Mouse (Mus musculus) cerebellum, adult 2 months (tissue): Measurements from ENCODE around the gene Camkv. TPM values are rescaled to one million over a fixed set of nuclear protein-coding genes. Genes with fewer than 3 reads are reported as not detected.
A peak's percentile ranks its signal among the peaks of the same experiment; 100 is the strongest.

Experiments used
- DNase-seq, 2 experiments: peaks; one replicate each; pipeline ENCODE4 v3.0.0; 2021
- H3K27ac ChIP-seq: fragments of 200-500 bp; 2 replicates; pipeline ENCODE4 v1.5.1; 2012; ENCODE audit warnings: low read length, control low read depth, inconsistent platforms; ENCODE audit not compliant: insufficient read depth
- H3K27me3 ChIP-seq: fragments of 200-500 bp; 2 replicates; pipeline ENCODE4 v1.6.1; 2012; ENCODE audit warnings: inconsistent platforms, mild to moderate bottlenecking, low read length, moderate library complexity; ENCODE audit not compliant: control insufficient read depth, insufficient read depth
- H3K4me1 ChIP-seq: fragments of 200-500 bp; 2 replicates; pipeline ENCODE4 v1.6.1; 2011; ENCODE audit warnings: low read length; ENCODE audit not compliant: control insufficient read depth, insufficient read depth
- H3K4me3 ChIP-seq: fragments of 200-500 bp; replicated peaks from 2 replicates; pipeline ENCODE3; 2011; ENCODE audit warnings: mild to moderate bottlenecking, low read depth, low read length, control low read depth; ENCODE audit not compliant: insufficient read depth
- CTCF ChIP-seq: fragments of 200-500 bp; IDR thresholded peaks from 2 replicates; pipeline ENCODE4 v1.5.1; 2011; ENCODE audit warnings: low read depth, mild to moderate bottlenecking, control low read depth, low read length, moderate library complexity, borderline replicate concordance; ENCODE audit not compliant: insufficient read depth
- POLR2A ChIP-seq: fragments of 200-500 bp; IDR thresholded peaks from 2 replicates; pipeline ENCODE4 v1.6.1; 2011; ENCODE audit warnings: low read length, control low read depth, borderline replicate concordance; ENCODE audit not compliant: insufficient read depth
- WGBS: fragments of 180-500 bp; shearing (Covaris S2); methylation state at CpG from one replicate; pipeline ENCODE4 v1.1.7; 2018; 5-methylcytosine and 5-hydroxymethylcytosine counted together
- polyA plus RNA-seq: library from polyadenylated mRNA; depleted of rRNA; stranded (reverse); fragments of >200 nt; gene quantifications from 2 replicates; pipeline ENCODE4 v1.2.3, GENCODE M21; 2012

Gene Camkv
- polyA plus RNA-seq, 1 experiment, result 25.1 TPM

DNA sequence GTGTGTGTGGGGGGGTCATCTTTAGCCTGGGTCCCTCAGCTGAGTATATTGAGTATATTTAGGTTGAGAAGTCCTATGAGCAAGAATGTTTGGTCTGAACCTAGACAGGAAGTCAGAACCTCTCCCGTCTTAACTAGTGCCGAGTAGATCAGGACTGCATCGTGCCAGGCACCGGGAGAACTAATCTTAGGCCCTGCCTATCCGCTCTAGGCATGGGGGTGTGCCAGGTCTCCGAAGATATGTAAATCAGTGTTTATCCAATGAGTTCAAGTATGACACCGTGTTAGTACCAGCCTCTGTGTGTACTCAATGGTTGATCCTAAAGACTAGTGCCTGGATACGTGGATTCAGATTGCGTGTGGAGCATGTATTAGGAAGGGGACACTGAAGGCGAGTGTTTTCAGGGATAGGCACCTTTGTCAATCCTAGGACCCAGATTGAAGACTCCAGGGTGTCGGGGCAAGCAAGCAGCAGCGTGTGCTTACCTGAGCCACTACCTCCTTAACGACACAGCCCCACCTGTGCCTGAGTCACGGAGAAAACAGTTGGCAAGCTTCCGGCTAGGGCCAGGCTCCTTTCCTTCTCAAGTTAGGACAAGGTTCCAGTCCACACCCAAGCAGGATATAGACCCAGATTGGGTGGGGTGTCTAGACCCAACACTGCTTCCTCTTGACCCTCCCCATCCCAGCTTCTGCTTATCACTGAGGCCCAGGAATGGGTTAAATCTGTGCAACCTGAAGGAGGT lies 25.3 kb upstream of the Camkv start:
- H3K27ac ChIP-seq, result no peak overlapping the region
- DNase-seq, result no peak
- no peak for TF ChIP-seq CTCF
- H3K27me3 ChIP-seq, result no peaks in the 10 kb centered on the region
- no peaks in the 10 kb centered on the region for H3K4me1 ChIP-seq
- 92% methylated on average over 15 of the region's 15 CpGs for WGBS
- H3K4me3 ChIP-seq, result no peak overlapping the region

DNA sequence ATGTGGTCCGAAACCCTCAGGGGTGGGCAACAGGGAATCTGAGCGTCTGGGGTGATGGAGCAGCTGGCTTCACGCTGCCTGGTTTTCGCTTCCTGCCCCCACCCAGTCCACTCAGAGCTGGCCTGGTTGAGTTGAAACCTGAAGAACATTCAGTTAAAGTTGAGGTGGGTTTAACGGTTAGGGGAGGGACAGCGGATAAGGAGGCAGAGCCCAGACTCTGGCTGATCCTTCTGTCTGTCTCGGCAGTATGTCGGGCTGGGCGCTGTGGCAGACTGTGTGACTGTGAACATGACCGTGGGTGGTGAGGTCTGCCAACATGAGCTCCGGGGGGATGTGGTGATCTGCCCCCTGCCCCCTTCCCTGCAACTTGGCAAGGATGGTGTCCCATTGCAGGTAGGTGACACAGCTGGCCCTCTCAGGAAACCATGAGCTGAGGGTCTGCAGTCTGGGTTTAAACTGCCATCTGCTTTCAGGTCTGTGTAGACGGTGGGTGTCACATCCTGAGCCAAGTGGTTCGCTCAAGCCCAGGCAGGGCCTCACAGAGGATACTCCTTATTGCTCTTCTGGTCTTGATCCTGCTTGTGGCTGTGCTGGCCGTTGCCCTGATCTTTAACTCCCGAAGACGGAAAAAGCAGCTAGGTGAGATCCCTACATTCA lies 20.6 kb upstream of the Camkv start:
- Histone ChIP-seq H3K4me3 (no peak overlapping the region), H3K4me1 (no peaks in the 10 kb centered on the region), H3K27ac (no peak overlapping the region), H3K27me3 (no peaks in the 10 kb centered on the region)
- TF ChIP-seq CTCF (no peak), POLR2A (no peak)
- no peak for DNase-seq
- 26% methylated on average over 16 of the region's 16 CpGs for WGBS

DNA sequence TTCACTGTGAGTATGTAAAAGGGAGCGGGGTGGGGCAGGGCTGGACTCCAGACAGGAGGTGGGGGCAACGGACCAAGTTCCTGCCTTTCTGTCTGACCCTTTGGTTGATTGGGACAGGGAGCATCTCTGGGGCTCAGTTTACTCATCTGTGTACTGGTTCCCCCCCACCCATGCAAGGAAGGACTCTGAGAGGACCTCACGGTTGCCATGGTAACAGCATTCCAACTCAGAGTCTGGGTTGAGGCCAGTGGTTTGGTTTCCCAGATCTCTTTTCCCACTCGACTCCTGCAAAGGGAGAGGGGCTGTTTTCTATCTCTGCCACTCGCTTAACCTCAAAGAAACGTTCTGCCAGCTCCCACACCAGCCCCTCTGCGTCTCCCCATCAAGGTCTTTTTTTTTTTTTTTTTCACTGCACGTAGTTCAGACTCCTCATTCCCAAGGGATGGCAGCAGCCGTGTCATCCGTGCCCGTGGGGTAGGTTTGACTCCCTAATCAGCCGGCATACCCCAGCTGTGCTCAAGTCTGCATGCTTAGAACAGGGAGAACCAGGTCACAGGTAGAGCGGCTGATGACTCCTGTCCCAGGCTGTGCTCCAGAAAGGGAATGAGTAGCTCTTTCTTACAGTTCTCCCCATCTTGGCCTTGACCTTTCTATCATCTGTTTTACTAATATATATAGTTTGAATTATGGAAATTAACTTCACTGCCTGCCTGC lies 17.4 kb upstream of the Camkv start:
- Histone ChIP-seq H3K4me1 (no peaks in the 10 kb centered on the region), H3K4me3 (no peak overlapping the region), H3K27ac (no peak overlapping the region), H3K27me3 (no peaks in the 10 kb centered on the region)
- no peak for TF ChIP-seq CTCF
- no peak for TF ChIP-seq POLR2A
- 19% methylated on average over 13 of the region's 13 CpGs for WGBS
- no peak for DNase-seq

DNA sequence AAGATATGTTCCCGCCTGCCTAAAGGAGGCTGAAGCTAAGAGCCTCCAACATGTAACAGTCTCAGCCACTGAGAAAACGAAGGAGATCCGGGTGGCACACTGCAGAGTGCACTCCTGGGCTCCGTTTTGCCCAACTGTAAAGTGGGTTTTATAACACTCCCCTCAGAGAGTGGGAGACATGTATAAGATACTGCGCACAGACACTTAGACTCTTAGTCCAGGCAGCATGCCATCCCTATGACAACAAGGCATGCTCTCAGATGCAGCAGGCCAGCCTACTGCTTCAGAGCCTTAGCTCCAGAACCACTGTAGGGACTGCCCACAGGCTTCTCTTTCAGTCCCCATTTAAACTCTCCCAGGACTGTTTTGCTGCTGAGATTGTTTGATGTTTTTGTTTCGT lies 16.6 kb upstream of the Camkv start:
- no peaks in the 10 kb centered on the region for H3K4me1 ChIP-seq
- no peak for DNase-seq
- TF ChIP-seq POLR2A (no peak), CTCF (no peak)
- H3K27me3 ChIP-seq, result no peaks in the 10 kb centered on the region
- H3K4me3 ChIP-seq, result no peak overlapping the region
- 79% methylated on average over 6 of the region's 6 CpGs for WGBS
- H3K27ac ChIP-seq, result no peak overlapping the region

DNA sequence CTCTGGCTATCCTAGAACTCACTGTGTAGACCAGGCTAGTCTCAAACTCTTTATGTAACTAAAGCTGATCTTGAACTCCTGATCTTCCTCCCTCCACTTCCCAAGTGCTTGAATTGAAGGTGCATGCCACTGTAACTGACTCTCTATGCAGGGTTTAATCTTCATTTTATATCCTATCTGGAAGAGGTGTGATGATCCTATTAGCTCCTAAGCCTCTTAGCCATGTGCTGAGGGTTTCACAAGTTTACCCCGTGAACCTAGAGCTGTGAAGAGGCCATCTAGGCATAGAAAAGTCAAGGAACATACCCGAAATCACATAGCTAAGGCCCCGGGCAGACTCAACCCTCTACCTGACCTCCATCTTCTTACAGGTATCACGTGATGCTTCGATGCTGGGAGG lies 16.0 kb upstream of the Camkv start:
- TF ChIP-seq CTCF (no peak), POLR2A (no peak)
- no peak overlapping the region for H3K27ac ChIP-seq
- no peaks in the 10 kb centered on the region for H3K4me1 ChIP-seq
- H3K27me3 ChIP-seq, result no peaks in the 10 kb centered on the region
- DNase-seq, result no peak
- no peak overlapping the region for H3K4me3 ChIP-seq
- WGBS, result 87% methylated on average over 5 of the region's 5 CpGs

DNA sequence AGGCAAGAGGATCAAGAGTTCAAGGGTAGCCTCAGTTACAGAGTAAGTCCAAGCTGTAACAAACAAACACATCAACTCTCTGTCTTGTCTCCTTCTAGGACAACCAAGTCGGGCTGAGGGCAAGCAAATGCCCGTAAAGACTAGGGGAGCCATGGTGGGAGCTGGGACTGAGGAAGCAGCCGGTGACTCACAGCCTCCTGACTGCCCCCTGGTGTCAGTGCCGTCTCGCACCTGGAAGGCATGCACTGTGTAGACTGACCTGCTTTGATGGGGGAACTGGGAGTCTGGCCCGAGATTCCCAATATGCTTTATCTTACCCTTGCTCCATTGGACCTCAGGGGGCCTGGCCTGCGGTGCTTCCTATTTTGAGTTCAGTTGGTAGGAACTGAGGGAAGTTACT lies 12.5 kb upstream of the Camkv start:
- H3K27ac ChIP-seq, result no peak overlapping the region
- WGBS, result 32% methylated on average over 7 of the region's 7 CpGs
- no peaks in the 10 kb centered on the region for H3K4me1 ChIP-seq
- H3K4me3 ChIP-seq, result no peak overlapping the region
- H3K27me3 ChIP-seq, result no peaks in the 10 kb centered on the region
- no peak for DNase-seq
- no peak for TF ChIP-seq POLR2A
- TF ChIP-seq CTCF, result peak; percentile 41; the same call in 1 of the 2 replicates

DNA sequence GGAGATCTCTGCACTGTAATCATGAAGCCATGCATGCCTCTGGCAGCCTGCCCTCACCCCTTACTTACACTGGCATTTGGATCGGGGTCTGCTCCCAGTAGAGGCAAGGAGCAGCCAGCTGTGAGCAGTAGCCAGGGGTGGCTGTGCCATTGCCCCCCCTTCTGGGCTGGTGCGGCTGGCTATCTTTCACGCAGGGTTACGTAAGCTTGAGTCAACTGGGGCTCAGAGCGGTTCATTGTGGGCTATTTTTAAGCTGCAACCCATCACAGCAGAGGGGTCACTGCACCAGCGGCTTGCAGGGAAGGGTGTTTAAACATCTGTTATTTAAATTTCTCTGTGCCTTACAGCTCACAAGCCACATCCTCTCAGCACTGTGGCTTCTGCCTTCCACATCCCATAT lies 11.5 kb upstream of the Camkv start:
- TF ChIP-seq POLR2A (no peak), CTCF (no peak)
- WGBS, result 42% methylated on average over 6 of the region's 6 CpGs
- DNase-seq, result no peak

More for the DNA sequence above, 11.5 kb upstream of the Camkv start:
- no peak overlapping the region for H3K4me3 ChIP-seq
- H3K4me1 ChIP-seq, result no peaks in the 10 kb centered on the region
- no peaks in the 10 kb centered on the region for H3K27me3 ChIP-seq
- no peak overlapping the region for H3K27ac ChIP-seq
